Mouse (Mus musculus) CH12.LX (cell line): Measurements from ENCODE around the gene Gm28048. TPM values are rescaled to one million over a fixed set of nuclear protein-coding genes. Genes with fewer than 3 reads are reported as not detected.

ENCODE experiments used
- DNase-seq: peaks from one replicate; pipeline ENCODE4 v3.0.0-alpha.2; 2013; ENCODE audit errors: extremely low read depth
- H3K27ac ChIP-seq: 2 replicates; pipeline ENCODE4 v1.5.1; 2012; ENCODE audit warnings: low read depth, mild to moderate bottlenecking, control low read depth, moderate library complexity; ENCODE audit not compliant: insufficient read depth
- H3K27me3 ChIP-seq: replicated peaks from 2 replicates; pipeline ENCODE3; 2012; ENCODE audit warnings: inconsistent platforms
- H3K36me3 ChIP-seq, 2 experiments: replicated peaks in 1 of 2; 2 replicates each; pipeline versions ENCODE3 to v1.6.1; 2012; ENCODE audit warnings: inconsistent platforms in 1 of 2, low read length in 1 of 2, mild to moderate bottlenecking in 1 of 2, mixed read lengths in 1 of 2, moderate library complexity in 1 of 2; ENCODE audit not compliant: control insufficient read depth in 1 of 2, insufficient read depth in 1 of 2
- H3K4me1 ChIP-seq, 2 experiments: 2 replicates each; pipeline ENCODE4 v1.6.1; 2012; ENCODE audit warnings: inconsistent platforms in 1 of 2, moderate library complexity in 1 of 2; ENCODE audit not compliant: insufficient read depth in 2 of 2, control insufficient read depth in 1 of 2
- H3K4me2 ChIP-seq: 2 replicates; pipeline ENCODE4 v1.6.1; 2012; ENCODE audit warnings: low read depth, mild to moderate bottlenecking, control low read depth; ENCODE audit not compliant: poor library complexity, insufficient read depth, severe bottlenecking
- H3K4me3 ChIP-seq, 3 experiments: fragments of 150-350 bp in 1 of 3; sonication (generic) in 1 of 3; replicated peaks in 1 of 3; 2 replicates each; pipeline versions ENCODE3 to v1.5.1; 2011 to 2012; ENCODE audit warnings: low read depth in 2 of 3, low read length in 2 of 3, mild to moderate bottlenecking in 2 of 3, moderate library complexity in 2 of 3, control low read depth in 1 of 3, improper control_type of control experiment in 1 of 3, inconsistent platforms in 1 of 3, mixed read lengths in 1 of 3; ENCODE audit not compliant: poor library complexity in 1 of 3
- H3K79me2 ChIP-seq: replicated peaks from 2 replicates; pipeline ENCODE4 v1.6.1; 2012; ENCODE audit warnings: mild to moderate bottlenecking, moderate library complexity; ENCODE audit not compliant: control insufficient read depth, poor library complexity, insufficient read depth, severe bottlenecking; ENCODE audit errors: extremely low read depth
- H3K9ac ChIP-seq: 2 replicates; pipeline ENCODE4 v1.6.1; 2012; ENCODE audit warnings: low read depth, mild to moderate bottlenecking, control low read depth, moderate library complexity; ENCODE audit not compliant: insufficient read depth
- H3K9me3 ChIP-seq: replicated peaks from 2 replicates; pipeline ENCODE3; 2012; ENCODE audit warnings: low read length, inconsistent platforms, mixed read lengths
- BHLHE40 ChIP-seq: IDR thresholded peaks from 2 replicates; pipeline ENCODE4 v1.6.1; 2011; ENCODE audit warnings: mild to moderate bottlenecking, low read depth, low read length, improper control_type of control experiment
- CHD1 ChIP-seq: IDR thresholded peaks from 2 replicates; pipeline ENCODE4 v1.6.1; 2012; ENCODE audit warnings: low read depth, low read length, improper control_type of control experiment, inconsistent platforms
- CHD2 ChIP-seq: IDR thresholded peaks from 2 replicates; pipeline ENCODE4 v1.6.1; 2011; ENCODE audit warnings: low read length, improper control_type of control experiment
- E2F4 ChIP-seq: IDR thresholded peaks from 2 replicates; pipeline ENCODE4 v1.6.1; 2011; ENCODE audit warnings: low read depth, low read length, improper control_type of control experiment; ENCODE audit not compliant: insufficient replicate concordance
- ETS1 ChIP-seq: conservative IDR thresholded peaks from 2 replicates; pipeline ENCODE4 v1.6.1; 2012; ENCODE audit warnings: low read depth, mild to moderate bottlenecking, inconsistent platforms, low read length, improper control_type of control experiment, moderate library complexity
- IRF4 ChIP-seq: IDR thresholded peaks from 2 replicates; pipeline ENCODE4 v1.6.1; 2014; ENCODE audit warnings: low read depth, mild to moderate bottlenecking, inconsistent platforms, low read length, improper control_type of control experiment
- JUN ChIP-seq: IDR thresholded peaks from 2 replicates; pipeline ENCODE4 v1.6.1; 2011; ENCODE audit warnings: low read depth, mild to moderate bottlenecking, low read length, improper control_type of control experiment, moderate library complexity; ENCODE audit not compliant: insufficient read depth
- JUND ChIP-seq: conservative IDR thresholded peaks from 2 replicates; pipeline ENCODE4 v1.6.1; 2011; ENCODE audit warnings: low read depth, low read length, improper control_type of control experiment
- MAFK ChIP-seq: IDR thresholded peaks from 2 replicates; pipeline ENCODE4 v1.6.1; 2011; ENCODE audit warnings: low read length, improper control_type of control experiment; ENCODE audit not compliant: insufficient replicate concordance
- MAX ChIP-seq: IDR thresholded peaks from 2 replicates; pipeline ENCODE4 v1.6.1; 2011; ENCODE audit warnings: low read length, improper control_type of control experiment
- MAZ ChIP-seq: IDR thresholded peaks from 2 replicates; pipeline ENCODE4 v1.6.1; 2012; ENCODE audit warnings: low read depth, mild to moderate bottlenecking, inconsistent platforms, low read length, improper control_type of control experiment, moderate library complexity
- MYC ChIP-seq: IDR thresholded peaks from 2 replicates; pipeline ENCODE4 v1.6.1; 2011; ENCODE audit warnings: low read depth, mild to moderate bottlenecking, improper control_type of control experiment, low read length
- NELFE ChIP-seq: IDR thresholded peaks from 2 replicates; pipeline ENCODE4 v1.6.1; 2011; ENCODE audit warnings: low read depth, low read length, improper control_type of control experiment
- NRF1 ChIP-seq: IDR thresholded peaks from 2 replicates; pipeline ENCODE4 v1.6.1; 2014; ENCODE audit warnings: low read depth, mild to moderate bottlenecking, inconsistent platforms, low read length, improper control_type of control experiment, moderate library complexity
- POLR2A ChIP-seq: IDR thresholded peaks from 2 replicates; pipeline ENCODE4 v1.6.1; 2011; ENCODE audit warnings: low read depth, mild to moderate bottlenecking, improper control_type of control experiment, low read length
- POLR2AphosphoS2 ChIP-seq: IDR thresholded peaks from 2 replicates; pipeline ENCODE4 v1.6.1; 2011; ENCODE audit warnings: low read depth, low read length, improper control_type of control experiment
- SIN3A ChIP-seq: IDR thresholded peaks from 2 replicates; pipeline ENCODE4 v1.6.1; 2012; ENCODE audit warnings: low read length, improper control_type of control experiment, inconsistent platforms
- SMC3 ChIP-seq: IDR thresholded peaks from 2 replicates; pipeline ENCODE4 v1.6.1; 2011; ENCODE audit warnings: low read depth, low read length, improper control_type of control experiment
- TBP ChIP-seq: conservative IDR thresholded peaks from 2 replicates; pipeline ENCODE4 v1.6.1; 2011; ENCODE audit warnings: low read depth, low read length, improper control_type of control experiment
- TCF12 ChIP-seq: IDR thresholded peaks from 2 replicates; pipeline ENCODE4 v1.6.1; 2014; ENCODE audit warnings: low read depth, mild to moderate bottlenecking, inconsistent platforms, low read length, improper control_type of control experiment
- UBTF ChIP-seq: IDR thresholded peaks from 2 replicates; pipeline ENCODE4 v1.6.1; 2012; ENCODE audit warnings: low read depth, mild to moderate bottlenecking, inconsistent platforms, low read length, improper control_type of control experiment, moderate library complexity
- ZNF384 ChIP-seq: IDR thresholded peaks from 2 replicates; pipeline ENCODE4 v1.6.1; 2012; ENCODE audit warnings: low read depth, low read length, improper control_type of control experiment, inconsistent platforms
- dilution Hi-C: fragments of 300-500 bp; cut with MboI; formaldehyde crosslinking; loops from 2 replicates; pipeline ENCODE4 v1.14.3; 2020; ENCODE audit warnings: low sequenced_read_pairs; ENCODE audit not compliant: extremely low pct_unique_long_range_greater_than_20kb, extremely low pct_ligation_motif_present
- in situ Hi-C: fragments of 300-500 bp; cut with MboI; formaldehyde crosslinking; loops from 3 replicates; pipeline ENCODE4 v1.14.3; 2019; ENCODE audit warnings: low sequenced_read_pairs, low pct_ligation_motif_present, low pct_unique_long_range_greater_than_20kb, mixed read lengths
- polyA plus RNA-seq: library from polyadenylated mRNA; unstranded; fragments of >175 nt; gene quantifications from 2 replicates; pipeline ENCODE4 v1.2.1, GENCODE M21; 2012; ENCODE audit warnings: low read depth; ENCODE audit not compliant: insufficient read length
- total RNA-seq, 2 experiments: library from RNA; depleted of rRNA; stranded (reverse); fragments of 300-350 nt in 1 of 2; fragments of >200 nt in 1 of 2; gene quantifications; 2 replicates each; pipeline ENCODE4 v1.2.3; 2012 to 2014

Gm28048 gene
- total and polyA plus RNA-seq, 3 experiments = 32.6 to 93.3 (median 59.5) TPM

GRCm38 (mm10) chr11:22885350-22885749 is 96.5 kb downstream of the Gm28048 start:
- in situ Hi-C loops (no loop called here), dilution Hi-C loops (no loop called here)
- H3K79me2 ChIP-seq = no peaks in the 10 kb centered on the region
- no peak for DNase-seq
- H3K4me3 ChIP-seq = no peak overlapping the region
- H3K4me1 ChIP-seq = peaks cover 6 to 51% of the 10 kb centered on the region in 2 experiments; a peak in 2 of 4 replicates
- peaks cover 10% of the 10 kb centered on the region for H3K27me3 ChIP-seq
- no peak overlapping the region for H3K9ac ChIP-seq
- H3K36me3 ChIP-seq = no peaks in the 10 kb centered on the region
- H3K27ac ChIP-seq = no peak overlapping the region
- H3K9me3 ChIP-seq = no peaks in the 10 kb centered on the region
- TF ChIP-seq POLR2AphosphoS2 (no peak), E2F4 (no peak), TCF12 (no peak), MAFK (no peak), BHLHE40 (no peak), SMC3 (no peak), POLR2A (no peak), IRF4 (no peak), TBP (no peak), NRF1 (no peak), UBTF (no peak), ZNF384 (no peak)
- H3K4me2 ChIP-seq = no peak overlapping the region

GRCm38 (mm10) chr11:22883676-22884075 is 98.2 kb downstream of the Gm28048 start:
- no peak overlapping the region for H3K9ac ChIP-seq
- TF ChIP-seq JUND (no peak), MAZ (no peak), JUN (no peak), MAX (no peak), SIN3A (no peak), BHLHE40 (no peak), CHD2 (no peak), ETS1 (no peak), NELFE (no peak), IRF4 (no peak), CHD1 (no peak), MYC (no peak)
- no peak overlapping the region for H3K4me2 ChIP-seq
- H3K36me3 ChIP-seq = no peaks in the 10 kb centered on the region
- H3K27me3 ChIP-seq = peaks cover 10% of the 10 kb centered on the region
- in situ Hi-C loops (no loop called here), dilution Hi-C loops (no loop called here)
- no peaks in the 10 kb centered on the region for H3K79me2 ChIP-seq
- no peak overlapping the region for H3K4me3 ChIP-seq
- no peak for DNase-seq
- H3K4me1 ChIP-seq = peaks cover 14 to 58% of the 10 kb centered on the region in 2 experiments
- no peak overlapping the region for H3K27ac ChIP-seq
- no peaks in the 10 kb centered on the region for H3K9me3 ChIP-seq
